Mouse (Mus musculus) CH12.LX (cell line): ENCODE data around the gene Olfr314.

Source experiments
- CHD2 ChIP-seq: IDR thresholded peaks from 2 replicates; pipeline ENCODE4 v1.6.1; 2011; ENCODE audit warnings: low read length, improper control_type of control experiment
- CTCF ChIP-seq, 2 experiments: IDR thresholded peaks in 1 of 2; conservative IDR thresholded peaks in 1 of 2; 2 replicates each; pipeline ENCODE4 v1.5.1; 2011 to 2012; ENCODE audit warnings: low read depth in 2 of 2, low read length in 2 of 2, improper control_type of control experiment in 1 of 2, inconsistent platforms in 1 of 2, mild to moderate bottlenecking in 1 of 2, moderate library complexity in 1 of 2
- E2F4 ChIP-seq: IDR thresholded peaks from 2 replicates; pipeline ENCODE4 v1.6.1; 2011; ENCODE audit warnings: low read depth, low read length, improper control_type of control experiment; ENCODE audit not compliant: insufficient replicate concordance
- EP300 ChIP-seq: IDR thresholded peaks from 2 replicates; pipeline ENCODE4 v1.6.1; 2011; ENCODE audit warnings: low read length, improper control_type of control experiment
- MAFK ChIP-seq: IDR thresholded peaks from 2 replicates; pipeline ENCODE4 v1.6.1; 2011; ENCODE audit warnings: low read length, improper control_type of control experiment; ENCODE audit not compliant: insufficient replicate concordance
- MYC ChIP-seq: IDR thresholded peaks from 2 replicates; pipeline ENCODE4 v1.6.1; 2011; ENCODE audit warnings: low read depth, mild to moderate bottlenecking, improper control_type of control experiment, low read length
- TBP ChIP-seq: conservative IDR thresholded peaks from 2 replicates; pipeline ENCODE4 v1.6.1; 2011; ENCODE audit warnings: low read depth, low read length, improper control_type of control experiment
- USF1 ChIP-seq: IDR thresholded peaks from 2 replicates; pipeline ENCODE4 v1.6.1; 2014; ENCODE audit warnings: low read depth, mild to moderate bottlenecking, inconsistent platforms, low read length, improper control_type of control experiment
- ZC3H11A ChIP-seq: IDR thresholded peaks from 2 replicates; pipeline ENCODE4 v1.6.1; 2012; ENCODE audit warnings: low read depth, mild to moderate bottlenecking, inconsistent platforms, low read length, improper control_type of control experiment
- ZMIZ1 ChIP-seq: IDR thresholded peaks from 2 replicates; pipeline ENCODE4 v1.6.1; 2012; ENCODE audit warnings: low read depth, mild to moderate bottlenecking, inconsistent platforms, low read length, improper control_type of control experiment

- TF ChIP-seq CTCF (conservative IDR thresholded peaks at IDR 0.05 in 1 of 2, IDR thresholded peaks at IDR 0.05 in 1 of 2; ENCODE audit: low read depth in 2 of 2, low read length in 2 of 2) (no peak), MAFK (no peak), TBP (no peak), ZC3H11A (no peak), MYC (no peak), CHD2 (no peak), E2F4 (no peak), ZMIZ1 (no peak), EP300 (no peak), USF1 (no peak)
Observed at GRCm38 (mm10) chr11:58803871-58804270, 21.1 kb downstream of the Olfr314 start.
